Mouse (Mus musculus) embryonic fibroblast, embryonic 13.5 days (primary cell): ENCODE results near the gene Siglec1. TPM values are rescaled to one million over a fixed set of nuclear protein-coding genes. Genes with fewer than 3 reads are reported as not detected.
"Not testable (repeated sequence)": the region's sequence is repeated elsewhere in the genome, so short reads cannot be mapped to it uniquely, and the experiment has no call there.

Experiments
- H3K27ac ChIP-seq: 2 replicates; pipeline ENCODE4 v1.5.1; 2012; ENCODE audit warnings: low read length, control low read depth, inconsistent platforms; ENCODE audit not compliant: insufficient read depth
- H3K4me1 ChIP-seq: 2 replicates; pipeline ENCODE4 v1.6.1; 2011; ENCODE audit warnings: low read length; ENCODE audit not compliant: control insufficient read depth, insufficient read depth
- H3K4me3 ChIP-seq: 2 replicates; pipeline ENCODE4 v1.5.1; 2011; ENCODE audit warnings: mild to moderate bottlenecking, control low read depth, low read length; ENCODE audit not compliant: insufficient read depth
- CTCF ChIP-seq: IDR thresholded peaks from 2 replicates; pipeline ENCODE4 v1.5.1; 2011; ENCODE audit warnings: mild to moderate bottlenecking, control low read depth, low read length, moderate library complexity, borderline replicate concordance; ENCODE audit not compliant: insufficient read depth
- POLR2A ChIP-seq: IDR thresholded peaks from 2 replicates; pipeline ENCODE4 v1.6.1; 2011; ENCODE audit warnings: low read depth, mild to moderate bottlenecking, control low read depth, low read length, moderate library complexity
- polyA plus RNA-seq: library from polyadenylated mRNA; stranded (reverse); fragments of >200 nt; gene quantifications from 2 replicates; pipeline ENCODE4 v1.2.4, GENCODE M21; 2011; ENCODE audit warnings: low read depth; ENCODE audit not compliant: missing spikeins, insufficient read length

Gene Siglec1
- polyA plus RNA-seq, 1 experiment, result 0.70 TPM

DNA sequence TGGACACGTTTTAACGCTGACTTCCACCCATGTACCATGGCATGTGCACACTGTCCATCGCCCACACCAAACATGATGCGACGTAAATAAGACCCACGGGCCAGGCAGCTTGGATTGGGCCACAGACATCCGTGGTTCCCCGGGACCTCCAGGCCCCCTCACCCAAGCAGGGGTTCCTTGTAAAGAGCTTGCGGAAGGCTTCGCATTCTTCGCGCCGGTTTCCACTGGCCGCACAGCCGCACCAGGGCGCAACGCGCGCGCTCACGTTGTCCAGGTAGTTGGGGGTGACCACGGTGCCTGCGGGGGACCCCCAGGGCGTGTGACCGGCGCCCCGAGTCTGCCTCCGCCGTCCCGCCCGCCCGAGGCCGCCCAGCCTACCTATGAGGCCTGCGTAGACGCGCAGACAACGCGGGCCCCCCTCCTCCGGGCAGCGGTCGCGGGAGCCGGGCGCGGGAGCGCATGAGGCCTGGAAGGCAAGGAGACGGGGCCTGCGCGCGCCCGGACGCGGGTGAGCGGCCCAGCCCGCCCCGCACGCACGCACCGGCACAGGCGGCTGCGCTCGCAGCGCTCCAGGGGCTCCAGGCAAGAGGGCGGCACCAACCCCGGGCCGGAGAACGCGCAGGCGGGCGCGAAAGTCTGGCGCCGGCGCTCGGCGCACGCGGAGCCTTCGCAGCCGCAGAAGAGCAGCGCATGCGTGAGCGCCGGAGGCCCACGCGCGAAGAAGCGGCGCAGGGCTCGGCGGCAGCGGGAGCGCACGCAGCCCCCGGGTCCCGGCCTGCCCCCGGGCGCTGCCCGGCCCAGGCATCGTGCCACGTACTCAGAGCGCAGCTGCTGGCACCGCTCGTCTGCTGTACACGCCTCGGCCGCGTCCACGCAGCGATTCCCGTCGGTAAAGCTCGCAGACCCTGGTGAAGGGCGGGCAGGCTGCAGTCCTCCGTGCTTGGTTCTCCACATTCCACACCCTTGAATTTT, 45.4 kb downstream of the Siglec1 start:
- TF ChIP-seq CTCF (no peak), POLR2A (no peak)
- no peak overlapping the region for H3K27ac ChIP-seq
- H3K4me1 ChIP-seq, result peaks cover 11% of the 10 kb centered on the region
- H3K4me3 ChIP-seq, result peak overlapping the region; percentile 10

DNA sequence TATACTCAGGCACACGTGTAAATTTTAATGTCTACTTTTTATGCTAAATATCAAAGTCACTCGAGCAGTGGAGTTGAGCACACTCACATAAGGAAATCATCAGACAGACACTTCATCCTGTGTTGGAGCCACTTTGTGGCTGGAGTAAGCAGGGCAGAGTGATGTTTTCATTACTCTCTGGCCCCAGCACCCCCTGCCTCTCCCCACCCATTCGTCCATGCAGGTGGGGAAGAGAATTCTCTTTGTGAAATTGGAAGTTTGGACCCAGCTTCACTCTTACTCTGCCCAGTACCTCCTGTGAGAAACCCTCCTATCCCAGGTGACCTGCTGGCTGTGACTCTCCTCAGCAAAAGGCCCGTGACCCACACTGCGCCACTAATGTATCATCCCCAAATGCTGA, 47.9 kb downstream of the Siglec1 start:
- Histone ChIP-seq H3K4me1 (peaks cover 9% of the 10 kb centered on the region), H3K27ac (no peak overlapping the region), H3K4me3 (no peak overlapping the region)
- TF ChIP-seq POLR2A, result no peak
- no peak for TF ChIP-seq CTCF

DNA sequence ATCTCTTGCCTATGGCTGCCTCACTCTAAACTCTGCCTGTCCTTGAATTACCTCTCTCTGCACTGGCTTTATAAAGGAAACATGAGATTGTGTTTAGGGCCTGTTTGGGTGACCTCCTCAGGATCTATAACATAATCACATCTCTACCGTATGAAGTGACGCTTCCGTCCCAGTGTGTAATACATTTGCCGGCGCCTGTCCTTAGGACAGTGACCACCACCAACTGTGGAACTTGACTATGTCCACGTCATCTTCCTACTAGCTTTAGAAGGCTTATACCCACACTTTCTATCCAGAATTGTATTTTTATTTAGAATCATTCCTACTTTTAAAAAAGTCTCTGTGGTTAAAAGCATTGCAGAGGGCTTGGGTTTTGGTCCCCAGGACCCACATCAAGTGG, 48.4 kb downstream of the Siglec1 start:
- Histone ChIP-seq H3K4me3 (no peak overlapping the region), H3K4me1 (peaks cover 9% of the 10 kb centered on the region), H3K27ac (no peak overlapping the region)
- TF ChIP-seq POLR2A (no peak), CTCF (no peak)

DNA sequence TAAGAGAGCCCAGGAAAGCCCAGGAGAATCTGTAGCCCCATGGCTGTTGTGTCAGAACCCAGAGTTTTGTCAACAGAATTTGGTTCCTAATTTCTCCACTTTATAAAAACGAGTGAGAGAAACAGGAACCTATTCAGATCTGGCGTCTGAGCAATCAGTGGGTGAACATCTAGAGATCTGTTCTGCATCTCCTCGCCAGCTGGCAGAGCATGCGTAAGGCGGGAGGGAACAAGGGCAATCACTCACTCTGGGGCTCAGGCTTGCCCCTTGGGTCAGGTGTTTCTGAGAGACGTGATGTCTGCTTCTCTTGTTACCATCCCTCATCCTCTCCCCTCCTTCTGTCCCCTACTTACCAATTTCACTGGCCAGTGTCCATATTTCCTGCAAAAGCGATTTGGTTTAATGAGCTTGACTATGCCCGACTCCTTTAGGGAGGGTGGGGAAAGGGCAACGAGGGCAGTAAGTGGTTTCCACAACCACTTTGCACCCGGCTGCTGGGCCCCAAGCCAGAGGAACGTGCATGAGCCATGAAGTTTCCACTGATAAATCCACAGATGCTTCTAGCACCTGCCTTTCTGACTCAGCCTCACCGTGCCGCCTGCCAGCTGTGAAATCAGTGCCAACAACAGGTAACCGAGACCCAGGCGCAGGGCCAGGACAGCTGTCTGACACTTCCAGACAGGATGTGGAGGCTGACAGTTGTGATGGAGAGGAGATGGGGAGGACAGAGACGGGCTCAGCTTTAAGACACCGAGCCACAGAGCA, 49.2 kb downstream of the Siglec1 start:
- TF ChIP-seq CTCF (no peak), POLR2A (no peak)
- no peak overlapping the region for H3K27ac ChIP-seq
- H3K4me3 ChIP-seq, result no peak overlapping the region
- peaks cover 9% of the 10 kb centered on the region for H3K4me1 ChIP-seq

DNA sequence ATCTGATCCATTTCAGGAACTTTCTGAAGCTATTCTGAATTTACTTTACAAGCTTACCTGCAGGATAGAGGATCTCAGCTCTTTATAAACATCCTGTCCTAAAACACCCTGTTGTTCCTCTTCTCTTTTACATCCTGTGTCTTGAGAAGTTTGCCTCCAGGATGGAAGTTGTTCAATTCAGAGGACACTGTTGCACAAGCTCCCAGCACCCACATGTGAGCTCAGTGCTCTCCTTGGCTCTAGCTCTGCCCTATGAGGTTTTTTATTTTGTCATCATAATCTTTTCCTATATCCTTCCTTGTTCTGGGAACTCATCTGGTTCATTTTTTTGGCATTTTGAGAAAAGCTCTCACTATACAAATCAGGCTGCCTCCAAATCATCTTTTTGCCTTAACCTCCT, 49.8 kb downstream of the Siglec1 start:
- Histone ChIP-seq H3K4me3 (no peak overlapping the region), H3K4me1 (peaks cover 9% of the 10 kb centered on the region), H3K27ac (no peak overlapping the region)
- TF ChIP-seq POLR2A (no peak), CTCF (no peak)

DNA sequence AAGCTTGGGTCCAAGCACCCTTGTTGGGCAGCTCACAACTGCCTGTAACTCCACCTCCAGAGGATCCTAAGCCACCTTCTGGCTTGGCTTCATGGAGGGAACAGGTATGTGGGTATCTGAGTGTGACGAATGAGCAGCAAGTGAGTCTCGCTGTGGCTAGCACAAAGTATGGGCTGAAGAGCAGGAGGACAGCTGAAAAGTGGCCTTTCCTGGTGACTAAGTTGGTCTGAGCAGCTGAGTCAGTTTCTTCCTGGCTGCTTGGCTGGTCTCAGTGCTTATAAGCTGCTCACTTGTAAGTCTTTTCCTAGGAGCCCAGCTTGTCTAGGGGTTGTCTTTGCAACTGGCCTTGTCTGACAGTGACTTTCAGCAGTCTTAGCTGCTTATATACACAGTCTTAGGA, 50.2 kb downstream of the Siglec1 start:
- TF ChIP-seq CTCF (no peak), POLR2A (no peak)
- no peak overlapping the region for H3K4me3 ChIP-seq
- H3K4me1 ChIP-seq, result peaks cover 9% of the 10 kb centered on the region
- no peak overlapping the region for H3K27ac ChIP-seq

DNA sequence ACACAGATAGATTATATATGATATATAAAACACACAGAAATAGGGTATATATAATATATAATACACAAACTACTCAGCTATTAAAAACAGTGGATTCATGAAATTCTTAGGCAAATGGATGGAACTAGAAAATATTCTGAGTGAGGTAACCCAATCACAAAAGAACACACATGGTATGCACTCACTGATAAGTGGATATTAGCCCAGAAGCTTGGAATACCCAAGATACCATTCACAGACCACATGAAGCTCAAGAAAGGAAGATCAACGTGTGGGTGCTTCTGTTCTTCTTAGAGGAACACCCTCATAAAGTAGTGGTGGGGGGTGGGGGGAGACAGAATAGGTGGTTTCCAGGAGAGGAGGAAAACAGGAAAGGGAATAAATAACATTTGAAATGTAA, 55.2 kb downstream of the Siglec1 start:
- H3K4me3 ChIP-seq, H3K27ac ChIP-seq: not testable (repeated sequence)
- peaks cover 21% of the 10 kb centered on the region for H3K4me1 ChIP-seq

DNA sequence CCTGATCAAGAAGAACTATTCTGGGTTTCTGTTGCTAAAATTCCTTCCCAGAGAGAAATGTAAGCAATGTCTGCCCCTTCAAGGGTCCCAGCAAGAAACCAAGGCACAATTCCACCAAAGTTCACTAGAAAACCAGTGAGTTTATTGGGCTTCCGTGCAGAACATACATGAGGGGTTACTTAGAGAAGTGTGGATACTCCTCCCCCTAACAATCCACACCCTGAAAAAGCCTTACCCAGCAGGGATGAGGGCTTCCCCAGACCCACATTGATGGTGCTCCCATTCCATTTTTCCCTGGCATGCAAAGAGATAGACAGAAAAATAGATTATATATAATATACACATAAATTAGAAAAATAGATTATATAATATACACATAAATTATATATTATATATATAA, 55.6 kb downstream of the Siglec1 start:
- Histone ChIP-seq H3K27ac (no peak overlapping the region), H3K4me1 (peaks cover 21% of the 10 kb centered on the region), H3K4me3 (no peak overlapping the region)
- TF ChIP-seq CTCF, result no peak
- TF ChIP-seq POLR2A, result no peak

DNA sequence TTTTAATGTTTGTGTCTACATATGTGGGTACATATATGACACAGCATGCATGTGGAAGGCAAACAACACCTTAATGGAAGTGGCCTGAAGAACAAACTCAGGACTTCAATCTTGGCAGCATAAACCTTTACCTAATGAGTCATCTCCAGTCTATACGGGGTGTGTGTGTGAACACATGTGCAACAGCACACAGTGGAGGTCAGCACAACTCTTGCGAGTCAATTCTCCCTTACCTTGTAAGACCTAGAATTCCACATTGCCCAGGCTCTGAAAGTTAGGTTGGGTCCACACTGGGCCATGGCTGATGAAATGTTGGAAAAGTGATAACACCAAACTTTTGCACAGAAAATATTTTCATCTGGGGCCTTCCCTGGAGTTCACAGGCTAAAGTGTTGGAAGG, 56.0 kb downstream of the Siglec1 start:
- Histone ChIP-seq H3K4me3 (no peak overlapping the region), H3K27ac (peak overlapping the region; percentile 12; the same call in 1 of the 2 replicates)
- TF ChIP-seq CTCF (no peak), POLR2A (no peak)

More for the DNA sequence above, 56.0 kb downstream of the Siglec1 start:
- H3K4me1 ChIP-seq, result peaks cover 21% of the 10 kb centered on the region
